Mouse (Mus musculus) CD8-positive naive resting alpha-beta T cell, adult 57 days (primary cell): ENCODE measurements around the gene Tcte2. TPM values are rescaled to one million over a fixed set of nuclear protein-coding genes. Genes with fewer than 3 reads are reported as not detected.

ENCODE experiments used
- total RNA-seq: library from RNA; stranded (reverse); gene quantifications from one replicate; pipeline ENCODE4 v1.2.4, GENCODE M21; 2023

Gene Tcte2
- total RNA-seq, result not detected

DNA sequence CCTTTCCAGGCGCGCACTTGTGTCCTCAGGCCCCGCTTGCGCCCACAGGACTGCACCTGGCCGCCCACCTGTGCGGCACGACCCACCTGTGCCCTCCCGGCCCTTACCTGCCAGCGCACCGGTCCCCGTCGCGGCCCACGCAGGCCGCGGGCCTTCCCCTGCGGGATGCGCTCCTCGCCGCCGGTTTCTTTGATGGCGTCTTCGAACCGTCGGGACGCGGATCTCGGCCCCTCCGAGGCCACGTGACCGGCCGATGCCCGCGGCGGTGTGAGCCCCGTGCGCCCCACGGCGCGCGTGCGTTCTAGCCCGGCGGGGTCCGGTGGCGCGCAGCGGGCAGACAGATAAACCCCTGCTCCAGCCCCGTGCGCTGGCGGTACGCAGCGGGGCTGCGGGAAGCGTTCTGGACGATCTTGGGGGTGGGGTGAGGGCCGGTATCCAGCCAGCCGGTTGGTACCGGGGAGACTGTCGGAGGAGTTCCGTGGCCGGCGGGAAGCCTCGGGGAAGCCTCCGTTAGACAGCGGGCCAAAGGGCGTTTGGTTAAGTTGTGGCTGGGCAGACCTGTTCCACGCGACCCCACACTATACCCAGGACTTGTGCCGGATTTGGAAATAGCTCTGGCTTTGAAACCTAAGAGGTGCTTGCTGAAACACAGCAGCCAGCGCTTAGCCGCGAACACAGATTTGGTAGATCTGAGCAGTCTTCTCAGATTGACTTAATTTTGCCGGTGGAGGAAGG lies at the start of gene Tcte2:
TSS of gene Tcte2 (minus strand) at position 647 of the 735 bp plus-strand sequence.

DNA sequence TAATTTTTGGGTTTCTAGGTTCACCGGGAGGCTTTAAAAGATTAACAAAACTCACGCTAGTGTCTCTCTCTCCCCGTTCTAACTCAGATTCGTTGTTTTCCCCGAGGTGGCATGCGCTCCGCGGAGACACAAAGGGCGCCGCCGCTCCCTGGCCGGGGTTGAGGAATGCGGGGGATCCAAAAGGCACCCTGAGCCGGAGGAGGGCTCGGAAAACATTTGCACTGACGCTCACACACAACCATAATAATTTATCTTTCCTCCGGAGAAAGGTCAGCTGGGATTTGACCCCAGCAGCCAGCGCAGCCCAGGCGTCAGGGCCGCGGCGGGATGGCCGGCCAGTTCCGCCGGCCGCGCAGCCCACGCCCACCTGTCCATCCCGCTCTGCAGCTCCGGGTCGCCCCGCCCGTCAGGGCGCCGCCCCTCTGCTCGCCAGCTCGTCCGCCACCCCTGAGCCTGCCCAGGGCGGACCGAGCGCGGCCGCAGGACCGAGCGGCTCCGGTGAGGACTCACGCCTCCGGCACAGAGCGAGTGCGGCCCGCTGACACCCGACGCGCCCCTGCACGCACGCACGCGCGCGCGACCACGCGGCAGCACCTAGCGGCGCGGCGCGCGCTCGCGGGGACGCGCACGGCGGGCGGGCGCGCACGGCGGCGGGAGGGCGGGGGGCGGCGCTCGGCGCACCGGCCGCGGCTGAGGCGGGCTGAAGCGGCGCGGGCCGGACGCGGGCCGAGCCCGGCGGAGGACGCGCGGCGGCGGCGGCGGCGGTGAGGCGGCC lies 1.6 kb downstream of the Tcte2 start, which contains the start of gene Afdn:
TSS of gene Afdn (plus strand) at position 687 of the 775 bp plus-strand sequence.

Other genes with a start within 250 kb of the Tcte2 start
- gene Afdn, start 1.3 kb downstream of the Tcte2 start, total RNA-seq, result 4.3 TPM
- not detected for gene Gm7168, start 186.5 kb upstream of the Tcte2 start, total RNA-seq
- gene Gm7356, start 241.9 kb upstream of the Tcte2 start, total RNA-seq, result not detected